Mouse (Mus musculus) ES-CJ7 (cell line): ENCODE data around the gene Tex35.
A peak's percentile ranks its signal among the peaks of the same experiment; 100 is the strongest.

Experiments used
- DNase-seq: peaks from one replicate; pipeline ENCODE4 v3.0.0; 2011; ENCODE audit warnings: low read depth, low spot score

Tex35 gene

DNA sequence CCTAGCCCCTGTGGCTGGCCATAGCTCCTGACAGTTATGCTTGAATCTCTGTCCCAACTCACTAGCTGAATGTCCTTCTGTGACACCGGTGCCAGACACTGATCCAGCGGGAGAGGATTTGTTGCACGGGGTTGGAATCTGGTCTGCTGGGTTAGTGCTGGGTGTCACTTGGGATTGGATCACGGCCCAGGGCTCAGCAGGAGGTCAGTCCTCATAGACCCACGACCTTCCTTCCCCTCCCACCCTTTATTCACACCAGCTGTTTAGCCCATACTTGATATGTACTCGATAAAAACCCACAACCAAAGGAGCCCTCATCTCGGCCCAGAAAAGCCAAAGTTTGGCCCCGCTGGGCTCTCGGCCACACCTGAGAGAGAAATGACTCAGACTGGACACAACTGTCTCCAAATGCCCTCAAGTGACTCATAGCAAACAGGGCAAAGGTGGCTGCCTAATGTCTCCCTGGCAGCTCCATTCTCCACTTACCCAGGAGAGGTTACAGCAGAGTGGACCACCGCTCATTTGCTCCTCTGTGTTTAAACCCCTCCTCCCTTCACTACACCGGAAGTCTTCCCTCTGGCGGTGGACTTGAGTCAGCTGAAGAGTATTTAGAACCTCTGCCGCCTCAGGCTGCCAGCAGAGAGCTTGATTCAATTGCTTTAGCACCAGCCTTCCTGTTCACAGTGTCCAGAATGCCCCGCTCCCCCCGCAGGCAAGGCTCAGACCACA is 27.2 kb downstream of the Tex35 start:
- peak; percentile 89 for DNase-seq

DNA sequence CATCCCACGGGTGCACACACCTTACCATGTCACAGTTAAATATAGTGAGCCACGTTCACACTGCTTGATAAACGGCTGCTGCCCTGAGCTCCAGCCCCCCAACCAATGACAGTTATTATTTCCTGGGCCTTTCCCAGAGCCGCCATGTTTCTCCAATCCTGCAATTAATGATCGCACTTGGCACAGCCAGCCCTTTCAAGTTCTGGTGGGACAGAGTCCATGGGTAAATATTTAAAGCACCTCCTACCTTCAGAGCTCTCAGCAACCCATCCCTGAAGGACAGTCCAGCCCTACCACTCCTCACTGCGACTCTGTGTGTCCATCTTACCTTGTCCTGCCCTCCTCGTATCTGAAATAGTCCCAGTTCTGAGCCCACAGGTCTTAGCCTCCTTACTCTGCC is 28.4 kb downstream of the Tex35 start:
- no peak for DNase-seq

- DNase-seq: peak; percentile 91
Measured at GRCm38 (mm10) chr1:157079384-157080025, 29.0 kb downstream of the Tex35 start.

DNA sequence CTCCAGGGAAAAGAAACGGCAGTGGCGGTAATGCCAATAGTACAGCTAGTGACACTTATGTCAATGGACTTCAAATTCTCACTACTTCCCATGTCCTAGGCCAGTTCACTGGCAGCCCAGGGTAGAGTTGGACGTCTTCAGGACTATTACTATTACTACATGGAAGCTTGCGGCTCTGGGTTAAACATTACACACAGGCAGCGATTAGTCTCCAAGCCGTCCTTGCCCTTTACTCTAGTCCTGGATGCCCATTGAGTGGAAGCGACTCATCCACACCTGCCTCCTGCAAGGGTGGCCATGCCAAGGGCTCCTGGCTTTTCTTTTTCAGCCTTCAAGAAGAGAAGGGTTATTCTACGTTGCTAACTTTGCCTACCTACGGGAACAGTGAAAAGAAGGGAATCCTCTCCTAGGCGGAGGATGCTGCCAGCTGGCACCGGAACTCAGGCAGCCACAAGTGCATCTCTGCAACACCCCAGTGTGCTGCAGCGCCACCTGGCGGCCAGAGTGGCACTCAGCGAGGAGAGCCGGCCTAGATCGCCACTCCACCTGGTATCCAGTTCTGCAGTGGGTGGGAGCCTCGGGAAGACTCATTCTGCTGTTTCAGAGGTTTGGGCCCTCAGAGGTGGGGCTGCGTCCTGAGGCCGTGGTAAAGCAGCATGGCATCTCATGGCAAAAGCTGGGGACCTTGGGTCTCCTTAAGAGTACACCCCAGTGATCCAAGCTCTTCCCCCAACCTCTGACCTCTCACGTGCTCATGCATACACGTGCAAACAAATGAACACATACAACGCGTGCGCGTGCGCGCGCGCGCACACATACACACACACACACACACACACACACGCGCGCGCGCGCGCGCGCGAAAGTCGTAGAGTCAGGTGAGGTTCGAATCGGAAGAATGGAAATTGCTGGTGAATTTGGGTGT is 31.4 kb downstream of the Tex35 start:
- peak; percentile 94 for DNase-seq

- peak; percentile 93 for DNase-seq
Measured at GRCm38 (mm10) chr1:157076257-157076656, 32.2 kb downstream of the Tex35 start.

DNA sequence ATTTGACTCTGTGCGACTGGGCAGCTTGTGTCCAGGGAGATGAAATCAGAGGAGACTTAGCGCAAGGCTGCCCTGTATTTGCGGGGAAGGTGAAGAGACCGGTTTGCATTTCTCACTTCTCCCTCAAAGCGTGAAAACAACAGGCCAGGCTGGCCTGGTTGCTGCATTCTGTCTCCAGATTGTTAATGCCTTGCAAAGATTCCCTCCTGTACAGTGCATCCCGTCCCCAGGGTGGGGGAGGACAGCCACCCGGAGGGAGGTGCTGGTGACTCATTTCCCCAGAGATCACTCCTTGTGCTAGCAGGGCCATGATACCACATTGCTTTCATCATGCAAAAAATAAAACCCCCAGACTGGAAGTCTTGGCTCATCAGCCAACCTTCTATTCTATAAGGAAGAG is 33.5 kb downstream of the Tex35 start:
- no peak for DNase-seq

DNA sequence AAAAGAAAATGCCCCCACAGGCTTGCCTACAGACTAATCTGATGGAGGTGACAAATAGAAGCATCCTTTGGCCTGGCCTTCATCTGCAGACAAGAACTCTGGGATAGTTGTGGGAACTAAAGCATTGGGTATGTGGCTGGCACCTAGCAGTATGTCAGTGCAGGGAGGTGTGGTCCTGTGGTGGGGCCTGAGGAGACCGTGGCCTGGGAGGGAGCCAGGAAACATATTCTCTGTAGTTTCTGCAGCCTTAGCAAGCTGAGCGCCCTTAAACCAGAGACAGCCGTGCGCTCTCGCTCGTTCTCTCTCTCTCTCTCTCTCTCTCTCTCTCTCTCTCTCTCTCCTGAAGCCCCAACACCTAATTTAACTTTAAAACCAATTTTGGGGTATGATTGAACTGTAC is 34.1 kb downstream of the Tex35 start:
- DNase-seq: no peak

GRCm38 (mm10) chr1:157073592-157073991 is 34.9 kb downstream of the Tex35 start:
- no peak for DNase-seq

DNA sequence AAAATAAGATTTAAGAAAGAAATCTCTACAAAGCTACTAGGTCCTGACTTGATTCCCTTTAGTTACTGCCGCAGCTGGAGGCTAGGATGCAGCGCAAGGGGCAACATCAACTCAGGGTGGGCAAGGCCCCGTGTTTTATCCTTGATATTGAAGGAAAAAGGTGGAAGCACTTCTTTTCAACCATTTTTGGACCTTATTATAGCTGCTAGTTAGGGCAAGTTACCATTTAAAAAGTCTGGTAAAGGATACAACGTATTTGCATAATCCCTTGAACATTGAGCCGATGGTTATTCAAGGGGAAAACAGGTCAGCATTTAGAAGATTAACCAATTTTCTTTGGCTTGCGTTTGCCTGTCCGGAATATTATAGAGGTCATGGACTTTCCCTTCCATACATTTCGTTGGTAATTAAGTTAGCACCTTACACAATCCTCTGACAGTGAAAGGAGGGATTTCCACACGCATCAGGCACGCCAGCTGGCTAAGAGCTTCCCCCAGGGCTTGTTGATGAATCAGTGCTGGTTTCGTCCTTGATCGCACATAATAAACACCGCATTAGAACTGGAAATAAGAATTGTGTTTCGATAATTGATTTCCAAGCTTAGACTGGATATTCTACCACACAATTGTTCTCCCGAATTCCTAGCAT is 39.2 kb downstream of the Tex35 start:
- no peak for DNase-seq

DNA sequence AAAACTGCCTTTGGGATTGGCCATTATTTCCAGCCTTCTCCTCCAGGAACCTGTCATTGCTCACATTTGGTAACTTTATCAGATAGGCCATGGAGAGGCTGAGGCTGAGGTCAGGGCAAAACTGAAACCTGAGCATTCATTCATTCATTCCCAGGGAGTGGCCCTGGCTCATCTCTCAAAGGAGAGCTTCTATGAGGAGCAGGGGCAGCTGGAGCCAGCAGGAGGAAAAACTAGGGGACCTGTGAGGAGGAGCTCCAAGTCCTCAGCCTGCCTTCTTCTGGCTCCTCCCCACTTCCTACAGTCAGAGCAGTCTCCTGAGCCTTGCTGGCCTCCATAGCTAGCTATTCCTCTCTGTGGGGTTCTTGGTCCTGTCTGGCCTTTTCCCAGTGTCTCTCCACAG is 40.2 kb downstream of the Tex35 start:
- DNase-seq: no peak

- DNase-seq: no peak
Measured at GRCm38 (mm10) chr1:157065819-157066730, 42.4 kb downstream of the Tex35 start.

DNA sequence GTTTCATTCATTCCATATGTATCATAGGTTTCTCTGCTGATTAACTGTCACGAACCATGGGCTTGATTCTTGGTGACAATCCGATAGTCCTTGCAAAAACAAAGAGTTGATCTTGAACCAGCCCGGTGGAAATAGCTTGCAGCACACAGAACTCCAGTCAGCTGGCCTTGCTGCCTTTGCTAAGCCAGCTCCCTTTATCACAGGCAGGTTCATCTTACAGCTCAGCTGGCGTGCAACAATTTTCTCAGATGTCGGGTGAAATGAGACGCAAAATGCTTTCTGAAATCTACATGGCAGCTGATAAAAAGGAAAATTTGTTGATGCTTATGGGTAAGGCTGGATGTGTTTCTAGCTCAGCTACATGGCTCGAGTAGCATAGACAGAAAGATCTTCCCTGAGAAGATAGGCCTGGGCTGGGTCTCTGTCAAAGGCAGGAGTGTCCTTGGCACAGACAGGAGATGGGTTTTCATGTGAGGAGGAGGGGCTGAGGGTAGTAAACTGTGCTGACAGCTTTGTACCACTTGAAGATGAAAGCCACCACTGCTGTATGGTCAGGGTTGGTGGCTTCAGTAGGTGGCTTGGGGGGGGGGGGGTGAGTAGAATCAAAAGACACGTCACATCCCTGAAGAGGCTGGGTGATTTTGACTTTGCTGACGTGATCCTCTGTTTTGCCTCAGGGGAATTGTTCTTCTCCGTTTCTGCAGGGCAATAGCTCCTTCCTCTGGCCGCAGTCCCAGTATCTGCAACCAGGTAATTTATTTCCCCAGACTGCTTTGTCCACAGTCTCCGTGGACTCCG is 45.0 kb downstream of the Tex35 start:
- no peak for DNase-seq

DNA sequence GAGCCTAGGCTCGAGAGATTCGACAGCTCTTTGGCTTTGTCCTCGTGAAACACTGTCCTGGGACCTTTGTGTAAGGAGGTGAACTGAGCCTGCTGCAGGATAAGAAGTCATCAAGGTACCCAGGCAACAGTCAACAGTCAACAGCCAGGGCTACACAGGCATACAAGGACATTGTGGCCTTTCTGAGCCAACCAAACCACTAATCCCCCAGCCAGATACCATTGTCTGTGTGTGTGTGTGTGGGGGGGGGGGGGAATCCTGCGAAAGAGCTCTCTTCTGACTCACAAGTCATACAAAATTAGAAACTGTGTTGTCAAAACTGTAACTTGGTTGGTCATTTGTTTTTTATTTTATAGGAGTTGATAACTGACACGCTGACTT is 46.0 kb downstream of the Tex35 start:
- no peak for DNase-seq

- DNase-seq: no peak
Measured at GRCm38 (mm10) chr1:157061800-157062444, 46.6 kb downstream of the Tex35 start.

- DNase-seq: no peak
Measured at GRCm38 (mm10) chr1:157061170-157061569, 47.3 kb downstream of the Tex35 start.

DNA sequence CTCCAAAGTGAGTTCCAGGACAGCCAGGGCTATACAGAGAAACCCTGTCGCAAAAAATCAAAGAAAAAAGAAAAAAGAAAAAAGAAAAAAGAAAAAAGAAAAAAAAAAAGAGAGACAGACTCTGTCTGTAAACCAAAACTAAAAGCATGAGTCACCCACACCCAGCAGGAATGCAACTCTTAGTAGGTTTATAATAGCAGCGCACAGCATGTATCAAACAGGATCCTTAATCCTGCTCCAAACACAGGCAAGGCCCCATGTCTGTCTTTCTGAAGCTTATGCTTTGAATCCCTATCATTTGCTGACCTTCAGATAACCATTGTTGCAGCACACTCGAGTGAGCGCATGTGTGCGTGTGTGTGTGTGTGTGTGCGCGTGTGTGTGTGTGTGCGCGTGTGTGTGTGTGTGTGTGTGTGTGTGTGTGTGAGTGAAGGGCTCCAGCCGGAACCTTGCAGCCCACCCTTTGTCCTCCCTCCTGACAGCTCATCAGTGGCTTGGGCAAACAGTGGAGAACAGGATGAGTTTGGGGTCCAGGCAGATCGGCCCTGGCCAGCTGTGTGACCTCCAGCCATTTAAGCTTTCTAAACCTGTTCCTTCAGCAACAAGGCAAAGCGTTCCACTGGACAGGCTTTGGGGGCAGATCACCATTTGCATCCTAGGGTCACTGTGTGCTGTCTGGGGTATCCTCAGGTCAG is 47.9 kb downstream of the Tex35 start:
- DNase-seq: no peak

GRCm38 (mm10) chr1:157055901-157056300 is 52.6 kb downstream of the Tex35 start:
- DNase-seq: no peak

DNA sequence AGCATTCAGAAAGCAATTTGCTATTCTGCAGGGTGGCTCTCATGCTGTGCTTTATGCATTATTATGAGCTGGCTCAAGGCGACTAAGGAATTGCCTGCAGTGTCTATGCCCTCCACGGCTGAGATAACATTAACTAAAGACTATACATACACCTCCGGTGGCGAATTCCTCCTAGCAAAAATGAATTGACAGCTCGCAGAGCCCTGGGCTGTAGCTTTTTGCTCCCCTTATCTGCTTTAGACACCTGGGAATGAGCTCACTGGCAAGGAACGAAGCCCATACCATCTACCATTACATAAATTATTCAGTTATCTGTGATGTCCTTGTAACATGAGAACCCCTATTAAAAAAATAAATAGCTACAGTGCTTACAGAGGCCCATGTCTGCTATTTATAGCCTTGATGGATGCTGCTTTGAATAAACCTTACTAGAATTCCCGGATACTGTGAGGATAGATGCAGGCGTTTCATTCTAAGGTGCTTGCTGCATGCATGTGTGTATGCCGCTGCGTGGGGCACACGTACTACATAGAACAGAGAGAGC is 53.1 kb downstream of the Tex35 start:
- no peak for DNase-seq

GRCm38 (mm10) chr1:157054659-157055058 is 53.8 kb downstream of the Tex35 start:
- no peak for DNase-seq
